Mouse (Mus musculus) macrophage (primary cell): ENCODE data around the gene Gucd1. TPM values are rescaled to one million over a fixed set of nuclear protein-coding genes. Genes with fewer than 3 reads are reported as not detected.

Experiments used
- H3K27ac ChIP-seq: fragments of 350-480 bp; formaldehyde crosslinking; 2 replicates; pipeline ENCODE4 v1.9.0; 2021
- H3K36me3 ChIP-seq: fragments of 350-480 bp; formaldehyde crosslinking; 2 replicates; pipeline ENCODE4 v1.9.0; 2021; ENCODE audit errors: inconsistent target
- H3K4me3 ChIP-seq: fragments of 350-480 bp; formaldehyde crosslinking; 2 replicates; pipeline ENCODE4 v1.9.0; 2021; ENCODE audit errors: inconsistent target
- H3K79me2 ChIP-seq: fragments of 350-480 bp; formaldehyde crosslinking; 2 replicates; pipeline ENCODE4 v1.9.0; 2021; ENCODE audit errors: inconsistent target
- WGBS: methylation state at CpG from one replicate; pipeline ENCODE4 v1.1.7; 2026; ENCODE audit warnings: inconsistent platforms; ENCODE audit not compliant: missing documents; 5-methylcytosine and 5-hydroxymethylcytosine counted together
- polyA plus RNA-seq: library from polyadenylated mRNA; stranded (reverse); fragments of 250-400 nt; gene quantifications from 3 replicates; pipeline ENCODE4 v1.2.4, GENCODE M21; 2018; ENCODE audit warnings: inconsistent platforms

Gucd1 gene
- polyA plus RNA-seq, 1 experiment from 2014 or later = 11.2 TPM

GRCm38 (mm10) chr10:75451036-75451786 lies 66.6 kb downstream of the Gucd1 start:
- Histone ChIP-seq H3K79me2 (no peaks in the 10 kb centered on the region), H3K36me3 (no peaks in the 10 kb centered on the region), H3K27ac (no peak overlapping the region), H3K4me3 (no peak overlapping the region)
- WGBS = 74% methylated on average over 10 of the region's 10 CpGs

GRCm38 (mm10) chr10:75450331-75450730 lies 67.4 kb downstream of the Gucd1 start:
- 92% methylated on average over 8 of the region's 8 CpGs for WGBS
- Histone ChIP-seq H3K79me2 (no peaks in the 10 kb centered on the region), H3K27ac (no peak overlapping the region), H3K36me3 (no peaks in the 10 kb centered on the region), H3K4me3 (no peak overlapping the region)

GRCm38 (mm10) chr10:75448806-75449420 lies 68.9 kb downstream of the Gucd1 start:
- 92% methylated on average over 6 of the region's 6 CpGs for WGBS
- no peak overlapping the region for H3K4me3 ChIP-seq
- H3K79me2 ChIP-seq = no peaks in the 10 kb centered on the region
- no peaks in the 10 kb centered on the region for H3K36me3 ChIP-seq
- H3K27ac ChIP-seq = no peak overlapping the region

- Histone ChIP-seq H3K36me3 (no peaks in the 10 kb centered on the region), H3K79me2 (no peaks in the 10 kb centered on the region), H3K4me3 (no peak overlapping the region), H3K27ac (no peak overlapping the region)
- WGBS = 81% methylated on average over 11 of the region's 11 CpGs
These were observed 70.3 kb downstream of the Gucd1 start for GRCm38 (mm10) chr10:75447489-75447888.

- Histone ChIP-seq H3K79me2 (no peaks in the 10 kb centered on the region), H3K4me3 (no peak overlapping the region), H3K36me3 (no peaks in the 10 kb centered on the region), H3K27ac (no peak overlapping the region)
- WGBS = 55% methylated on average over 12 of the region's 13 CpGs
These were observed 71.2 kb downstream of the Gucd1 start for GRCm38 (mm10) chr10:75446501-75447083.

- Histone ChIP-seq H3K79me2 (no peaks in the 10 kb centered on the region), H3K36me3 (no peaks in the 10 kb centered on the region), H3K4me3 (no peak overlapping the region), H3K27ac (no peak overlapping the region)
- 77% methylated on average over 8 of the region's 8 CpGs for WGBS
These were observed 72.7 kb downstream of the Gucd1 start for GRCm38 (mm10) chr10:75445030-75445429.

- WGBS = 87% methylated on average over 19 of the region's 19 CpGs
- H3K27ac ChIP-seq = no peak overlapping the region
These were observed 73.5 kb downstream of the Gucd1 start for GRCm38 (mm10) chr10:75444111-75444826.

GRCm38 (mm10) chr10:75443017-75443416 lies 74.8 kb downstream of the Gucd1 start:
- no peaks in the 10 kb centered on the region for H3K79me2 ChIP-seq
- H3K36me3 ChIP-seq = no peaks in the 10 kb centered on the region
- H3K27ac ChIP-seq = no peak overlapping the region
- WGBS = 90% methylated on average over 4 of the region's 4 CpGs
- H3K4me3 ChIP-seq = no peak overlapping the region

More at GRCm38 (mm10) chr10:75444111-75444826, 73.5 kb downstream of the Gucd1 start:
- Histone ChIP-seq H3K36me3 (no peaks in the 10 kb centered on the region), H3K4me3 (no peak overlapping the region), H3K79me2 (no peaks in the 10 kb centered on the region)

- Histone ChIP-seq H3K36me3 (no peaks in the 10 kb centered on the region), H3K79me2 (no peaks in the 10 kb centered on the region), H3K4me3 (no peak overlapping the region), H3K27ac (no peak overlapping the region)
- WGBS = 90% methylated on average over 4 of the region's 4 CpGs
These were observed 76.0 kb downstream of the Gucd1 start for GRCm38 (mm10) chr10:75441800-75442199.

- Histone ChIP-seq H3K4me3 (no peak overlapping the region), H3K36me3 (no peaks in the 10 kb centered on the region), H3K79me2 (no peaks in the 10 kb centered on the region), H3K27ac (no peak overlapping the region)
- 94% methylated on average over 3 of the region's 3 CpGs for WGBS
These were observed 77.0 kb downstream of the Gucd1 start for GRCm38 (mm10) chr10:75440756-75441155.

- no peaks in the 10 kb centered on the region for H3K79me2 ChIP-seq
- no peak overlapping the region for H3K27ac ChIP-seq
- no peaks in the 10 kb centered on the region for H3K36me3 ChIP-seq
- H3K4me3 ChIP-seq = no peak overlapping the region
- 52% methylated on average over 7 of the region's 7 CpGs for WGBS
These were observed 78.5 kb downstream of the Gucd1 start for GRCm38 (mm10) chr10:75439211-75439811.

GRCm38 (mm10) chr10:75438132-75438810 lies 79.5 kb downstream of the Gucd1 start:
- Histone ChIP-seq H3K27ac (no peak overlapping the region), H3K4me3 (no peak overlapping the region), H3K36me3 (no peaks in the 10 kb centered on the region), H3K79me2 (no peaks in the 10 kb centered on the region)
- 89% methylated on average over 13 of the region's 13 CpGs for WGBS

GRCm38 (mm10) chr10:75437284-75437683 lies 80.5 kb downstream of the Gucd1 start:
- WGBS = 91% methylated on average over 1 of the region's 1 CpGs
- Histone ChIP-seq H3K79me2 (no peaks in the 10 kb centered on the region), H3K4me3 (no peak overlapping the region), H3K27ac (no peak overlapping the region), H3K36me3 (no peaks in the 10 kb centered on the region)
